Mouse (Mus musculus) MEL (cell line): Measurements from ENCODE around the gene Bcas3.

Source experiments
- CTCF ChIP-seq, 3 experiments: IDR thresholded peaks in 2 of 3; conservative IDR thresholded peaks in 1 of 3; 2 replicates each; pipeline ENCODE4 v1.5.1; 2011 to 2012; ENCODE audit warnings: low read length in 3 of 3, low read depth in 2 of 3, mild to moderate bottlenecking in 2 of 3, improper control_type of control experiment in 1 of 3, inconsistent platforms in 1 of 3, mixed read lengths in 1 of 3, moderate library complexity in 1 of 3; ENCODE audit not compliant: control insufficient read depth in 1 of 3, insufficient read depth in 1 of 3, poor library complexity in 1 of 3, severe bottlenecking in 1 of 3
- POLR2A ChIP-seq, 2 experiments: IDR thresholded peaks; 2 replicates each; pipeline ENCODE4 v1.6.1; 2011 to 2012; ENCODE audit warnings: low read length in 2 of 2, mild to moderate bottlenecking in 2 of 2, control low read depth in 1 of 2, improper control_type of control experiment in 1 of 2, low read depth in 1 of 2, moderate library complexity in 1 of 2; ENCODE audit not compliant: control insufficient read depth in 1 of 2, insufficient read depth in 1 of 2, poor library complexity in 1 of 2
- RAD21 ChIP-seq: IDR thresholded peaks from 2 replicates; pipeline ENCODE4 v1.6.1; 2011; ENCODE audit warnings: mild to moderate bottlenecking, low read depth, low read length, improper control_type of control experiment
- SIN3A ChIP-seq: IDR thresholded peaks from 2 replicates; pipeline ENCODE4 v1.6.1; 2012; ENCODE audit warnings: low read length, improper control_type of control experiment, inconsistent platforms
- ZC3H11A ChIP-seq: IDR thresholded peaks from 2 replicates; pipeline ENCODE4 v1.6.1; 2012; ENCODE audit warnings: low read depth, mild to moderate bottlenecking, inconsistent platforms, low read length, improper control_type of control experiment

GRCm38 (mm10) chr11:85835753-85836522 lies 483.0 kb downstream of the Bcas3 start:
- TF ChIP-seq RAD21 (no peak), POLR2A (IDR thresholded peaks at IDR 0.05; ENCODE audit: control insufficient read depth in 1 of 2, insufficient read depth in 1 of 2, low read depth in 1 of 2, low read length in 2 of 2, poor library complexity in 1 of 2) (no peak), CTCF (IDR thresholded peaks at IDR 0.05 in 2 of 3, conservative IDR thresholded peaks at IDR 0.05 in 1 of 3; ENCODE audit: control insufficient read depth in 1 of 3, insufficient read depth in 1 of 3, low read depth in 2 of 3, low read length in 3 of 3, poor library complexity in 1 of 3, severe bottlenecking in 1 of 3) (no peak), SIN3A (no peak), ZC3H11A (no peak)
